Comparison of ENCODE assay signal across 8 mouse cellular contexts in the genomic region with DNA sequence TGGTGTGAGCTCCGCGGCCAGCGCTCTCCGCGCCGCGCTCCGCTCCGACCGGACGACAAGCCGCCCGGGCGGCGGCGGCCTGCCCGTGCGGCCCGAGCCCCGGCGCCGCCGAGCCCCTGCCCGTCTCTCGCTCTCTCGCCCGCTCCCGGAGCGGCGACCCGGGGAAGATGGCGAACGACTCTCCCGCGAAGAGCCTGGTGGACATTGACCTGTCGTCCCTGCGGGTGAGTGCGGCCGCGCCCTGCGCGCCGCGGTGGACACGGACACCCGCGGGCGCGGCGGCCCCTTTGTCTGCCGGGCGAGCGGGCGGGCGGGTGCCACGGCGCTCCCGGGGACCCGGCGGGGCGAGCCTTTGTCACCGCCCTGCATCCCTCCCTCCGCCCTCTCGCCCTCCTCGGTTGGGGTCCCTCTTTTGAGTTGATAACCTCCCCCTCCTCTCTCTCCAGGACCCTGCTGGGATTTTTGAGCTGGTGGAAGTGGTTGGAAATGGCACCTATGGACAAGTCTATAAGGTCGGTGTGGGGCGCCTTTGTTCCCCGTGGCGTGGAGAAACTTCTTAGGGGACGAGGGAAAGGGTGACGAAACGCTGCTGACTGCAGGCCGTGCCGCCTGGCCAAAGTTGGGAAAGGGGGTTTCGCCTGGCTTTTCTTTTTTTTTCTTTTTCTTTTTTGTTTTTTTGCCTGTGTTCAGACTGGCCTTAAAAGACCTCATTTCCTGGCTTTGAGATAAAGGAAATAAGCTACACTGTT. TPM values are rescaled to one million over a fixed set of nuclear protein-coding genes. Genes with fewer than 3 reads are reported as not detected.
A peak's percentile ranks its signal among the peaks of the same experiment; 100 is the strongest.
DNase-seq lines count a peak whose midpoint lies in the region; ATAC-seq and TF ChIP-seq lines count a peak whose summit lies in the region.

No protein-coding gene starts in this region.

- intact Hi-C loops in heart, postnatal 14 days (cut with DNase I) = loop anchor here (2.0 to 5.0 kb wide), 2 partner anchors 32 to 214 kb away; no protein-coding TSS in a partner anchor

- H3K4me1 ChIP-seq in erythroblast, embryonic 14.5 days (ENCODE audit: control insufficient read depth) = peaks cover 5% of the 10 kb centered on the region
- peaks cover 20% of the 10 kb centered on the region for H3K4me1 ChIP-seq in forebrain, embryonic 11.5 days (replicated peaks; ENCODE audit: control insufficient read depth, insufficient read depth, low read length)

- no peaks in the 10 kb centered on the region; the same call in 1 of the 2 replicates for H3K36me3 ChIP-seq in erythroblast, embryonic 14.5 days (ENCODE audit: control insufficient read depth)
- no peaks in the 10 kb centered on the region for H3K36me3 ChIP-seq in forebrain, embryonic 11.5 days (ENCODE audit: control insufficient read depth, insufficient read depth, low read length)

- no peak for ATAC-seq in erythroblast, adult 5-6 weeks (replicated peaks; ENCODE audit: low FRiP score, poor library complexity, severe bottlenecking)
- peak; percentile 60 for ATAC-seq in forebrain, embryonic 11.5 days (replicated peaks; ENCODE audit: low FRiP score)

- TF ChIP-seq CTCF in brain, embryonic 14.5 days (IDR thresholded peaks at IDR 0.05; ENCODE audit: borderline replicate concordance, extremely low read depth, insufficient read depth, insufficient read length) = no peak

- DNase-seq in brain, embryonic 14.5 days (ENCODE audit: low read depth) = peak; percentile 71
- peak; percentile 84 for DNase-seq in forebrain, embryonic 11.5 days (ENCODE audit: low spot score)
- DNase-seq in heart, postnatal 14 days = peak; percentile 61 to 69
- peak; percentile 67 to 71 for DNase-seq in kidney, postnatal 4 days
- DNase-seq in mesoderm, embryonic 11.5 days (ENCODE audit: low read depth, low spot score) = peak; percentile 72
- DNase-seq in spleen, postnatal 10 days (ENCODE audit: low spot score in 2 of 2) = peak; percentile 44 to 57

- H3K9ac ChIP-seq in forebrain, embryonic 11.5 days (ENCODE audit: low read length) = peak overlapping the region; percentile 100

- TF ChIP-seq POLR2A in brain, embryonic 14.5 days (IDR thresholded peaks at IDR 0.05; ENCODE audit: borderline replicate concordance, extremely low read depth, insufficient read depth, insufficient read length, poor library complexity, severe bottlenecking) = peak; percentile 37; the same call in 1 of the 2 replicates

- peaks cover 52% of the 10 kb centered on the region for H3K27me3 ChIP-seq in erythroblast, embryonic 14.5 days (ENCODE audit: control insufficient read depth)
- no peaks in the 10 kb centered on the region for H3K27me3 ChIP-seq in forebrain, embryonic 11.5 days (ENCODE audit: control insufficient read depth, insufficient read depth, low read length)

- no peaks in the 10 kb centered on the region for H3K9me3 ChIP-seq in erythroblast, embryonic 14.5 days (ENCODE audit: control insufficient read depth, low read length)
- H3K9me3 ChIP-seq in forebrain, embryonic 11.5 days (ENCODE audit: control insufficient read depth, low read length) = no peaks in the 10 kb centered on the region

- WGBS in forebrain, embryonic 11.5 days = 0% methylated on average over 29 of the region's 75 CpGs

- H3K27ac ChIP-seq in forebrain, embryonic 11.5 days (ENCODE audit: low read depth, low read length) = peak overlapping the region; percentile 96

- H3K4me2 ChIP-seq in forebrain, embryonic 11.5 days (ENCODE audit: low read depth, low read length, severe bottlenecking) = peak overlapping the region; percentile 79

- H3K4me3 ChIP-seq in erythroblast, embryonic 14.5 days (replicated peaks) = peak overlapping the region; percentile 64
- peak overlapping the region; percentile 71 for H3K4me3 ChIP-seq in forebrain, embryonic 11.5 days (ENCODE audit: low read depth, low read length)

RNA-seq across cellular contexts. Expression of a gene that starts 0.5 kb away (rescaled TPM):
- 0.12 and 0.13 TPM in 2 replicates for polyA plus RNA-seq in erythroblast, embryonic 14.5 days (2012)
- total RNA-seq in erythroblast, adult 5-6 weeks (2015; ENCODE audit: low replicate concordance) = 2.3 and 15.2 TPM in 2 replicates
- 14.6 and 19.3 TPM in 2 replicates for total RNA-seq in erythroblast, adult 5-6 weeks (2017; ENCODE audit: low replicate concordance)
- polyA plus RNA-seq in brain, embryonic 14.5 days (2012; rRNA removed) = 358 and 424 TPM in 2 replicates
- 52.4 and 58.2 TPM in 2 replicates for polyA plus RNA-seq in forebrain, embryonic 11.5 days (2014; fragmentation: Nextera tagmentation; extraction: Ambion mirVana)
- 100 to 1,000 TPM; 175 to 185 TPM for total RNA-seq in heart, postnatal 14 days (2021)

Comparison
In these comparisons a context has a peak if more than half of its experiments do, and no peak if none do; other contexts are left out.
1. RNA of a gene that starts 0.5 kb away (polyA plus RNA-seq): 358 to 424 TPM in brain, embryonic 14.5 days and 52.4 to 58.2 TPM in forebrain, embryonic 11.5 days; 0.12 to 0.13 TPM in erythroblast, embryonic 14.5 days; every median in the first group is over 10 times any median in the second.
2. Peak in every context shown above with its lines, with median percentiles within 50 percentile points of each other: DNase-seq.